Mouse (Mus musculus) heart, adult 2 months (tissue): Measurements from ENCODE around the gene Nup188.

Experiments
- CTCF ChIP-seq: fragments of 200-600 bp; IDR thresholded peaks from 2 replicates; pipeline ENCODE4 v1.8.1; 2022; ENCODE audit warnings: antibody characterized with exemption, mild to moderate bottlenecking, moderate library complexity
- EP300 ChIP-seq: fragments of 200-500 bp; IDR thresholded peaks from 2 replicates; pipeline ENCODE4 v1.6.1; 2011; ENCODE audit warnings: low read depth, low read length, control low read depth; ENCODE audit not compliant: insufficient read depth
- POLR2A ChIP-seq: fragments of 200-500 bp; IDR thresholded peaks from 2 replicates; pipeline ENCODE4 v1.6.1; 2011; ENCODE audit warnings: mild to moderate bottlenecking, low read depth, low read length, control low read depth; ENCODE audit not compliant: insufficient read depth

GRCm38 (mm10) chr2:30311481-30311880 is 25.3 kb downstream of the Nup188 start:
- TF ChIP-seq POLR2A (no peak), CTCF (no peak), EP300 (no peak)
